Mouse (Mus musculus) megakaryocyte, embryonic 14.5 days (primary cell): ENCODE measurements at regions not wholly inside any gene's neighbourhood (a gene's known extent, or its start where the extent isn't known, plus 50 kb on each side); places are given as distances from the start of the nearest gene placed in this dataset.

ENCODE experiments used
- FLI1 ChIP-seq: IDR thresholded peaks from 2 replicates; pipeline ENCODE4 v1.6.1; 2012; ENCODE audit warnings: low read length, inconsistent platforms, mixed read lengths
- GATA1 ChIP-seq: IDR thresholded peaks from 3 replicates; pipeline ENCODE4 v1.6.1; 2012; ENCODE audit warnings: mixed read lengths, low read length, inconsistent platforms, borderline replicate concordance

DNA sequence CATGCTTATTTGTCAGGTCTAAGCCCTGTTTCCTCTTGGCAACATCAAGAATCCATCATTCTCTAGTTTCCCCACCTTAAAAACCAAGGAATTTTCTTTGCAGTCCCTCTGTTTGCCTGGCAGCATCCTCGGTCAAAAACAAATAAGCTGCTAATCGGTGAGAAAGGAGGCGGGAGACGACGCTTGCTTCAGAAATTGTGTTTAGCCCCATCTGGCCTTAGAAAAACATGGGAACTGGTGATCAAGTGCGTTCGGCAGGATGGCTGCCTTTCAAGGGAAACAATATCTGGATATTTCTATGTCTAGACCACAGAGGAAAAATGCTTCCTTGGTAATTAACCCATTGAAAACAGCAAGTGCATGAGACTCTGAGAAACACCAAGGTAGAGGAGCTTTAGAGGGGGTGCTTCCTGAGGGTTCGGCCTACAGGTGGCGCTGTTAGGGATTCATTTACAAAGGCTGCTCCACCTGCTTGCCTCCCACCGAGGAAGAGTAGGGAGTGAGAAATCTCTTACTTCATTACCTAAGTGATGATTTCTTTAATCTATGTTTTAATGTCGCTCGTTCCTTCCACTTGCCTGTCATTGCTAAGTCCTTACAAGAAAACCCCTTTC, 174.7 kb upstream of the Col8a1 start:
- no peak for TF ChIP-seq GATA1
- TF ChIP-seq FLI1, result no peak
